Mouse (Mus musculus): ENCODE measurements around the gene Lekr1.

DNA sequence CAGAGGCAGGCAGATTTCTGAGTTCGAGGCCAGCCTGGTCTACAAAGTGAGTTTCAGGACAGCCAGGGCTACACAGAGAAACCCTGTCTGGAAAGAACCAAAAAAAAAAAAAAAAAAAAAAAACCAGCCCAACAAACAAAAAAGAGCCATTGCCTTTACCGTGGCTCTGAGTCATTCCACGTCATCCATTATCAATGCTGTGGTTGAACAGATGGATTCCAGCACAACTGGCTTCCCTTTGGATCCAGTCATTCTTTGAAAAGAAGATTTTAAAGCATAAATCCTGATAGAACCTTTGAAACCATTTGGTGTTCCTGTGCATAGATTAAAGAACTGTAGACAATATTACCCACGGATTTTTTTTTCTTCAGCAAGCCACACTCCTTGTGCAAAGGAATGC, 32.4 kb upstream of the Lekr1 start:
- no peak for TF ChIP-seq CTCF (IDR thresholded peaks at IDR 0.05; ENCODE audit: low read depth)
- TF ChIP-seq EP300 (IDR thresholded peaks at IDR 0.05; ENCODE audit: low read depth) = no peak

Measured in heart, postnatal 0 days (tissue).